Mouse (Mus musculus) megakaryocyte progenitor cell, adult 5-6 weeks (primary cell): ENCODE measurements around the gene Tmem168. TPM values are rescaled to one million over a fixed set of nuclear protein-coding genes. Genes with fewer than 3 reads are reported as not detected.
A peak's percentile ranks its signal among the peaks of the same experiment; 100 is the strongest.

Experiments used
- ATAC-seq: replicated peaks from 2 replicates; pipeline ENCODE4 v1.8.0; 2016; ENCODE audit warnings: mild to moderate bottlenecking, moderate TSS enrichment, inconsistent platforms; ENCODE audit not compliant: poor library complexity
- total RNA-seq, 2 experiments: library from RNA; stranded (forward) in 1 of 2; stranded (reverse) in 1 of 2; fragments of 157-497, 149-512 nt in 1 of 2; fragments of 200-1000 nt in 1 of 2; gene quantifications; 2 replicates each; pipeline versions ENCODE4 v1.2.3 to v1.2.4; 2015 to 2017

Gene Tmem168
- total RNA-seq (2015) (23.3 and 25.8 TPM in 2 replicates), total RNA-seq (2017) (28.7 and 30.1 TPM in 2 replicates)

- peak; percentile 89 for ATAC-seq
Observed at GRCm38 (mm10) chr6:13607621-13608493, at the start of gene Tmem168. Gene Tmem168 (minus strand): TSS chr6:13608100.

GRCm38 (mm10) chr6:13654081-13654480, 46.2 kb upstream of the Tmem168 start:
- ATAC-seq = no peak

- no peak for ATAC-seq
Observed at GRCm38 (mm10) chr6:13652284-13652683, 44.4 kb upstream of the Tmem168 start.

- no peak for ATAC-seq
Observed at GRCm38 (mm10) chr6:13650854-13651253, 43.0 kb upstream of the Tmem168 start.

GRCm38 (mm10) chr6:13648305-13648704, 40.4 kb upstream of the Tmem168 start:
- no peak for ATAC-seq

GRCm38 (mm10) chr6:13636582-13636989, 28.7 kb upstream of the Tmem168 start:
- peak; percentile 37 for ATAC-seq

- no peak for ATAC-seq
Observed at GRCm38 (mm10) chr6:13632571-13632970, 24.7 kb upstream of the Tmem168 start.

- ATAC-seq = no peak
Observed at GRCm38 (mm10) chr6:13630607-13631006, 22.7 kb upstream of the Tmem168 start.

GRCm38 (mm10) chr6:13619618-13620017, 11.7 kb upstream of the Tmem168 start:
- ATAC-seq = no peak

GRCm38 (mm10) chr6:13617110-13617509, 9.2 kb upstream of the Tmem168 start:
- peak; percentile 87 for ATAC-seq

GRCm38 (mm10) chr6:13614568-13614967, 6.7 kb upstream of the Tmem168 start:
- ATAC-seq = no peak

- ATAC-seq = no peak
Observed at GRCm38 (mm10) chr6:13613671-13614070, 5.8 kb upstream of the Tmem168 start.

GRCm38 (mm10) chr6:13610869-13611268, 3.0 kb upstream of the Tmem168 start:
- ATAC-seq = 0 out of 2 replicates have a peak, but pooled peaks have one; percentile 7

- ATAC-seq = peak; percentile 26
Observed at GRCm38 (mm10) chr6:13609353-13610140, 1.6 kb upstream of the Tmem168 start.

GRCm38 (mm10) chr6:13606921-13607620, 829 bp downstream of the Tmem168 start:
- peak; percentile 7 for ATAC-seq

GRCm38 (mm10) chr6:13606394-13606793, 1.5 kb downstream of the Tmem168 start:
- ATAC-seq = no peak

GRCm38 (mm10) chr6:13603134-13603533, 4.8 kb downstream of the Tmem168 start:
- no peak for ATAC-seq

GRCm38 (mm10) chr6:13601587-13601986, 6.3 kb downstream of the Tmem168 start:
- ATAC-seq = peak; percentile 97

- no peak for ATAC-seq
Observed at GRCm38 (mm10) chr6:13598239-13598923, 9.5 kb downstream of the Tmem168 start.

GRCm38 (mm10) chr6:13592729-13593345, 15.1 kb downstream of the Tmem168 start:
- ATAC-seq = peak; percentile 42
